Mouse (Mus musculus): ENCODE measurements around the gene Tmem11.

DNA sequence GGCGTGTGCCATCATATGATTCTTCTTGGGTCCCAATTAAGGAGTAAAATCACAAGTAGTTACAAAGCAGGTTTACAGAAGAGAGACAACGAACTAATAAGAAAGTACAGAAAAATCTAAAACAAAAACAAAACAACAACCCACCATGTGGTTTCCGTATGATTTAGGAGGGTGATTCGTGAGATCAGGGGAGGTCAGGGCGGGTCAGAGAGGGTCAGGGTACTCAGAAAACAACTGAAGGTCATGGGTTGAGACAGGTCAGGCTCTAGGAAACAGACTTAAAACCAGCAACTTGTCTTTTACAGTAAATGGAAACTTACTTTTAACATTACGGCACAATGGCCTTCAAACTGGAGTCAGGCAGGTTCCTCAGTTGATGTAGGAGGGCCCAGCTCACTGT is 11.2 kb upstream of the Tmem11 start:
- TF ChIP-seq CTCF (IDR thresholded peaks at IDR 0.05; ENCODE audit: low read depth, low read length): no peak
- TF ChIP-seq POLR2A (IDR thresholded peaks at IDR 0.05; ENCODE audit: extremely low read depth, insufficient read depth, low read length): no peak

Data from liver, adult 2 months (tissue).